Mouse (Mus musculus): ENCODE data around the gene Tcta. TPM values are rescaled to one million over a fixed set of nuclear protein-coding genes. Genes with fewer than 3 reads are reported as not detected.

Gene Tcta
- polyA plus RNA-seq, 1 experiment from 2014 or later, result 28.5 TPM

Other genes with a start within 250 kb of the Tcta start
- gene Mst1, start 225.7 kb downstream of the Tcta start, polyA plus RNA-seq (2014; fragmentation: Nextera tagmentation; extraction: Ambion mirVana), result 1.4 and 1.8 TPM in 2 replicates
- 23.4 and 27.2 TPM in 2 replicates for gene Rnf123, start 222.8 kb downstream of the Tcta start, polyA plus RNA-seq (2014; fragmentation: Nextera tagmentation; extraction: Ambion mirVana)
- 64.5 and 70.7 TPM in 2 replicates for gene Apeh, start 211.6 kb downstream of the Tcta start, polyA plus RNA-seq (2014; fragmentation: Nextera tagmentation; extraction: Ambion mirVana)
- gene Bsn, start 115.8 kb downstream of the Tcta start, polyA plus RNA-seq (2014; fragmentation: Nextera tagmentation; extraction: Ambion mirVana), result 0.58 and 0.77 TPM in 2 replicates
- 115 and 149 TPM in 2 replicates for gene Dag1, start 42.2 kb downstream of the Tcta start, polyA plus RNA-seq (2014; fragmentation: Nextera tagmentation; extraction: Ambion mirVana)
- gene Nicn1, start 15.7 kb downstream of the Tcta start, polyA plus RNA-seq (2014; fragmentation: Nextera tagmentation; extraction: Ambion mirVana), result 25.1 and 26.0 TPM in 2 replicates
- 12.9 and 15.3 TPM in 2 replicates for gene Amt, start 9.3 kb downstream of the Tcta start, polyA plus RNA-seq (2014; fragmentation: Nextera tagmentation; extraction: Ambion mirVana)
- gene Rhoa, start within 50 bp of the Tcta start, polyA plus RNA-seq (2014; fragmentation: Nextera tagmentation; extraction: Ambion mirVana), result 252 and 277 TPM in 2 replicates
- 1,289 and 1,462 TPM in 2 replicates for gene Gpx1, start 32.7 kb upstream of the Tcta start, polyA plus RNA-seq (2014; fragmentation: Nextera tagmentation; extraction: Ambion mirVana)
- gene Usp4, start 41.7 kb upstream of the Tcta start, polyA plus RNA-seq (2014; fragmentation: Nextera tagmentation; extraction: Ambion mirVana), result 100.0 and 113 TPM in 2 replicates
- gene 1700102P08Rik, start 86.6 kb upstream of the Tcta start, polyA plus RNA-seq (2014; fragmentation: Nextera tagmentation; extraction: Ambion mirVana), result 0.46 and 0.66 TPM in 2 replicates
- 1.1 and 1.4 TPM in 2 replicates for gene Ccdc36, start 122.3 kb upstream of the Tcta start, polyA plus RNA-seq (2014; fragmentation: Nextera tagmentation; extraction: Ambion mirVana)
- not detected in 2 replicates for gene BC048562, start 130.3 kb upstream of the Tcta start, polyA plus RNA-seq (2014; fragmentation: Nextera tagmentation; extraction: Ambion mirVana)
- gene Ccdc71, start 154.4 kb upstream of the Tcta start, polyA plus RNA-seq (2014; fragmentation: Nextera tagmentation; extraction: Ambion mirVana), result 34.6 and 46.9 TPM in 2 replicates
- gene Klhdc8b, start 155.4 kb upstream of the Tcta start, polyA plus RNA-seq (2014; fragmentation: Nextera tagmentation; extraction: Ambion mirVana), result 58.1 and 71.8 TPM in 2 replicates
- 22.7 and 30.4 TPM in 2 replicates for gene Lamb2, start 173.6 kb upstream of the Tcta start, polyA plus RNA-seq (2014; fragmentation: Nextera tagmentation; extraction: Ambion mirVana)
- gene Usp19, start 184.4 kb upstream of the Tcta start, polyA plus RNA-seq (2014; fragmentation: Nextera tagmentation; extraction: Ambion mirVana), result 48.9 and 57.4 TPM in 2 replicates
- 86.7 and 89.6 TPM in 2 replicates for gene Qars, start 201.5 kb upstream of the Tcta start, polyA plus RNA-seq (2014; fragmentation: Nextera tagmentation; extraction: Ambion mirVana)
- 103 and 109 TPM in 2 replicates for gene Qrich1, start 210.6 kb upstream of the Tcta start, polyA plus RNA-seq (2014; fragmentation: Nextera tagmentation; extraction: Ambion mirVana)

Data from heart, embryonic 11.5 days (tissue).